Mouse (Mus musculus) ES-E14 (cell line): ENCODE data around the gene Ehhadh. TPM values are rescaled to one million over a fixed set of nuclear protein-coding genes. Genes with fewer than 3 reads are reported as not detected.

Experiments
- DNase-seq: peaks from one replicate; pipeline ENCODE4 v3.0.0-alpha.2; 2013; ENCODE audit warnings: low read depth, low spot score
- H3K27ac ChIP-seq: 2 replicates; pipeline ENCODE4 v1.5.1; 2012; ENCODE audit warnings: low read depth, mild to moderate bottlenecking, low read length, moderate library complexity, mixed read lengths; ENCODE audit not compliant: poor library complexity, insufficient read depth, severe bottlenecking
- H3K36me3 ChIP-seq: 2 replicates; pipeline ENCODE4 v1.6.1; 2012; ENCODE audit warnings: mild to moderate bottlenecking, low read length, moderate library complexity, mixed read lengths; ENCODE audit not compliant: control insufficient read depth, poor library complexity, insufficient read depth, severe bottlenecking
- H3K4me1 ChIP-seq, 2 experiments: fragments of 150-350 bp in 1 of 2; sonication (generic) in 1 of 2; 2 replicates each; pipeline ENCODE4 v1.6.1; 2012; ENCODE audit warnings: low read length in 2 of 2, mild to moderate bottlenecking in 1 of 2, mixed read lengths in 1 of 2; ENCODE audit not compliant: control insufficient read depth in 2 of 2, insufficient read depth in 2 of 2, poor library complexity in 1 of 2
- H3K4me3 ChIP-seq, 2 experiments: fragments of 150-350 bp in 1 of 2; sonication (generic) in 1 of 2; 2 replicates each; pipeline ENCODE4 v1.5.1; 2012; ENCODE audit warnings: low read length in 2 of 2, low read depth in 1 of 2, mild to moderate bottlenecking in 1 of 2, mixed read lengths in 1 of 2; ENCODE audit not compliant: insufficient read depth in 1 of 2, poor library complexity in 1 of 2, severe bottlenecking in 1 of 2
- H3K9ac ChIP-seq: 2 replicates; pipeline ENCODE4 v1.6.1; 2012; ENCODE audit warnings: low read depth, mild to moderate bottlenecking, low read length, mixed read lengths; ENCODE audit not compliant: poor library complexity, insufficient read depth, severe bottlenecking
- H3K9me3 ChIP-seq: fragments of 150-350 bp; sonication (generic); 2 replicates; pipeline ENCODE4 v1.6.1; 2012; ENCODE audit warnings: low read depth, mild to moderate bottlenecking, low read length; ENCODE audit not compliant: control insufficient read depth, insufficient read depth
- CHD2 ChIP-seq: IDR thresholded peaks from 2 replicates; pipeline ENCODE4 v1.6.1; 2014; ENCODE audit warnings: mild to moderate bottlenecking, low read depth, low read length, inconsistent platforms
- HCFC1 ChIP-seq: IDR thresholded peaks from 2 replicates; pipeline ENCODE4 v1.6.1; 2012; ENCODE audit warnings: low read length, inconsistent platforms, borderline replicate concordance; ENCODE audit not compliant: insufficient read depth
- MAFK ChIP-seq: IDR thresholded peaks from 2 replicates; pipeline ENCODE4 v1.6.1; 2014; ENCODE audit warnings: mild to moderate bottlenecking, low read depth, low read length, inconsistent platforms; ENCODE audit not compliant: insufficient read depth
- ZC3H11A ChIP-seq: IDR thresholded peaks from 2 replicates; pipeline ENCODE4 v1.6.1; 2012; ENCODE audit warnings: low read depth, mild to moderate bottlenecking, inconsistent platforms, low read length, borderline replicate concordance
- ZNF384 ChIP-seq: IDR thresholded peaks from 2 replicates; pipeline ENCODE4 v1.6.1; 2012; ENCODE audit warnings: low read depth, low read length, inconsistent platforms
- in situ Hi-C, 2 experiments: fragments of 600-800 bp; cut with MboI; formaldehyde crosslinking; loops; one replicate each; pipeline ENCODE4 v1.15.1; 2025; ENCODE audit warnings: low sequenced_read_pairs in 2 of 2, inconsistent platforms in 1 of 2; ENCODE audit not compliant: unreplicated experiment in 2 of 2
- total RNA-seq: library from RNA; depleted of rRNA; stranded (reverse); fragments of 300-350 nt; gene quantifications from 2 replicates; pipeline ENCODE4 v1.2.3, GENCODE M21; 2012

Ehhadh gene
- total RNA-seq, 1 experiment, result 1.5 TPM

DNA sequence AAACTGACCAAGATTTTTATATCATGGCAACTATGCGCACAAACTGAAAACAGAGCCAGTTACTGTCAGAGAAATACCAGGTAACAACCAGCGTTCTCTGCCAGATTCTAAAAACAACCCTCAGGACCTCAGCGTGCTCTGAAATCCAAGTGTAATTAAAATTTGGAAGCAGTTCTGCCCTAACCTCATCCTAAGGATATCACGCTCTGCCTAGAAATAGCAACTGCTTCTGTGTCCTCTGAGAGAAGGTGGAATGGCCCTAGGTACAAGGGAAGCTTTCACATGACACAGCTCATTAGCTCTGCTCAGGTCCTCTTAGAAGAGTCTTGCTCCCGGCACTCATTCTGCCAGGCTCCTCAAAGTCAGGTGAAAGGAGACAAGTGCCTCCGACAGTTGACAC, 44.2 kb downstream of the Ehhadh start:
- Histone ChIP-seq H3K9me3 (no peaks in the 10 kb centered on the region), H3K27ac (no peak overlapping the region), H3K4me1 (no peaks in the 10 kb centered on the region), H3K36me3 (no peaks in the 10 kb centered on the region), H3K4me3 (no peak overlapping the region), H3K9ac (no peak overlapping the region)
- TF ChIP-seq CHD2 (no peak), ZC3H11A (no peak), MAFK (no peak), HCFC1 (no peak), ZNF384 (no peak)
- in situ Hi-C loops, result no loop called here
- no peak for DNase-seq

DNA sequence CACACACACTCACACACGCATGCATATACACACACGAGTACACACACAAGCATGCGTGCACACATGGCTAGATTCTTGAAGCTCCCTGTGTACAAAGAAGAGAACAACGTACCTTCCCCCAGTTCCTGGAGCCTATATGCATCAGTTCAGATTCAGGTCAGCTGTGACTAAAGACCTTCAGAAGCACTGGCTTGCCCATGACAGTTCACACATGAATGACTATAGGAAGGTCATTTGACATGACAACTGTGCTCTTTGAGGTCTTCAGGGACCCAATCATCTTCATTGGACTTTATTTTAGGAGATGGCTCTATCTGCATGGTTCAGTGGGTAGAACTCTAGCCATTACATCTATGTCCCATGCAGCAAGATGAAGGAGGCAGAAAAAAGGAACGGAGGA, 44.7 kb downstream of the Ehhadh start:
- in situ Hi-C loops, result no loop called here
- no peaks in the 10 kb centered on the region for H3K9me3 ChIP-seq
- TF ChIP-seq ZNF384 (no peak), MAFK (no peak), HCFC1 (no peak), CHD2 (no peak), ZC3H11A (no peak)
- DNase-seq, result no peak
- no peak overlapping the region for H3K4me3 ChIP-seq
- no peak overlapping the region for H3K27ac ChIP-seq
- no peaks in the 10 kb centered on the region for H3K4me1 ChIP-seq
- no peaks in the 10 kb centered on the region for H3K36me3 ChIP-seq
- no peak overlapping the region for H3K9ac ChIP-seq

DNA sequence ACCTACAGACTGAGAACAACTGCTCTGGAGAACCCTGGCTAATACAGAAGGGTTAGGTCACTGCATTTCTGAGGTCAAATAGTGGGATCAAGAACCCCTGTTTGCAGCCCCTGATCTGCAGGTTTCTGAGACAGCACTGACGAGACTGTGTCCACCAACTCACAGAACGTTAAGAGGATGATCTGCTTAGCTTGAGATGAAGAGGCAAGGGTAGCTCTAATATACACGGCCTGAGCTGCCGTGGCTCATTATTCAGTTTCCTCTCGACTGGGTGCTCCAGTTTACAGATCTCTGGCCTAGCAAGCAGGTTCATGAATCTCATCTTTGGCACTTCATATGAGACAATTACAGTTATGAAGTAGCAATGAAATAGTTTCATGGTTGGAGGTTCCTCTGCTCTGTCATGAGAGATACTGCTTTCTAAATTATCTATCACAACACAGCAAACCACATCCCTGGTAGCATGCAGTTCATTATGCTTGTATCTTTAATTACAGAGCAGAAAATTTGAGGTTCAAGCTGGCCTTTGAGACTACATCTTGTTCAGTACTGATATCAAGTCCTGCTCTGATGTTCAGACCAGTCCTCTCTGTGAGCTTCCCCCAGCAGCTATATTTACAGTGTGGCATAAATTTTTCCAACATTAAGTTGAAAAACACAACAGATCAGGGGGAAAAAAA, 45.3 kb downstream of the Ehhadh start:
- in situ Hi-C loops, result no loop called here
- H3K36me3 ChIP-seq, result no peaks in the 10 kb centered on the region
- no peak overlapping the region for H3K9ac ChIP-seq
- no peaks in the 10 kb centered on the region for H3K4me1 ChIP-seq
- TF ChIP-seq ZNF384 (no peak), MAFK (no peak), CHD2 (no peak)
- H3K27ac ChIP-seq, result no peak overlapping the region
- no peaks in the 10 kb centered on the region for H3K9me3 ChIP-seq
- no peak for DNase-seq
- H3K4me3 ChIP-seq, result no peak overlapping the region

DNA sequence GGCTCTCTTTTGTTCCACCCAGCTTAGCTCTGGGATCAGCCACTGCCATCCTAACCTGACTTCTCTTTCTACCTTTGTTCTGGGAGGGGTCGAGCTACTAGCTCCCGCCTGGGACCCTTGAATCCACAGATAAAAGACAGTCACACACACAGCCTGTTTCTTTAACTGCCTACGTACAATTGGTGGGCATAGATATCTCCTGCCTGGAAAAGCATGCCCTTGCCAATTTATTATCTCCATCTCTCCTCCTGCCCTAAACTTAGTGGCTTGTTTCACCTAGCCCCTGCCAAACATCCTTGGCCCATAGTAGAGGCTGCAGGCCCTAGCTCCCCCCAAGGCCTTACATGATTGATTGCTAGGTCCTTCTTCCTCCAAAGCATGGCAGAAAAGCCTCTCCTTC, 46.1 kb downstream of the Ehhadh start:
- TF ChIP-seq MAFK, result no peak
- no peak for TF ChIP-seq ZNF384
- no peak for TF ChIP-seq CHD2
- TF ChIP-seq HCFC1, result no peak
- TF ChIP-seq ZC3H11A, result no peak
- in situ Hi-C loops, result no loop called here
- H3K36me3 ChIP-seq, result no peaks in the 10 kb centered on the region
- H3K9me3 ChIP-seq, result no peaks in the 10 kb centered on the region
- H3K4me3 ChIP-seq, result no peak overlapping the region
- no peak overlapping the region for H3K9ac ChIP-seq
- no peak overlapping the region for H3K27ac ChIP-seq
- no peak for DNase-seq
- no peaks in the 10 kb centered on the region for H3K4me1 ChIP-seq

DNA sequence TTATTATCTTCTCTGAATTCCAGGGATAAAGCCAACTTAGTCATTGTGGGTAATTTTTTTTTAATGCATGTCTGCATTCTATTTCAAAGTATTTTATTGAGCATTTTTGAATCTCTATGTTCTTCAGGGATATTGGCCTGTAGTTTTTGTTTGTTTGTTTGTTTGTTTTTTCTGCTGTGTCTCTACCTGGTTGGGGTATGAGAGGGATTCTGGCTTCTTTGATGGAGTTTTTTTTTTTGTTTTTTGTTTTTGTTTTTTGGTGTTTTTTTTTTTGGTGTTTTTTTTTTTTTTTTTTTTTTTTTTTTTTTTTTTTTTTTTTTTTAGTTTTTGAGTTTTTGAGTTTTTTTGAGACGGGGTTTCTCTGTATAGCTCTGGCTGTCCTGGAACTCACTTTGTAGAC, 52.0 kb downstream of the Ehhadh start:
- TF ChIP-seq ZC3H11A (no peak), ZNF384 (peak; percentile 69; the same call in 1 of the 2 replicates)
- Histone ChIP-seq H3K9me3 (no peaks in the 10 kb centered on the region), H3K4me1 (no peaks in the 10 kb centered on the region), H3K9ac (no peak overlapping the region), H3K36me3 (no peaks in the 10 kb centered on the region), H3K4me3 (no peak overlapping the region), H3K27ac (no peak overlapping the region)
- in situ Hi-C loops, result no loop called here
- DNase-seq, result no peak
